19 mouse cellular contexts compared by ENCODE assay signal in the genomic region with DNA sequence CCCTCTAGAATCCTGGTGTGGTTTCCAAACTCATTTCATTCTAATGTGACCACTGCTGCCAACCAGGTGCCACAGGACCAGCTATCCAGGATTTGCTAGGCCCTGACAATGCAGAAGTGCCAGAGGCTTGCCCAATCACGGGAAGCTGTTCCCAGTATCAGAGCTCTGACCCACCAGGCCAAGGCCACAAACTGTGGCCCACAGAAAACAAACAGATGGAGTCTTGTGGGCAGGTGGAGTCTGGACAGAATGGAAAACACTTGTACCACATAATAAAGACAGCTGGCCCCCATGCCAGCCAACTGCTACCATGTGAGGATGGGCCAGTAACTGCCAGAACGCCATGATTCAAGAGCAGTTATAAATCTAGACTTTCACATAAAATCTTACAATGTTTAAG.
A peak's percentile ranks its signal among the peaks of the same experiment; 100 is the strongest.
DNase-seq lines count a peak whose midpoint lies in the region; ATAC-seq and TF ChIP-seq lines count a peak whose summit lies in the region.
"Had no signal": no experiment of that assay in that cellular context is flagged by ENCODE, and none has a peak within 500 bp of the region (broad histone marks: within the 10 kb centered on the region; RNA-seq: fewer than 3 reads in every experiment).

No protein-coding gene starts in this region.

- H3K9ac ChIP-seq in liver, adult 2 months (ENCODE audit: low read depth, low read length): no peak overlapping the region
- no peak overlapping the region for H3K9ac ChIP-seq in liver, postnatal 0 days (replicated peaks)
- no peak overlapping the region for H3K9ac ChIP-seq in forebrain, embryonic 16.5 days (replicated peaks; ENCODE audit: low read depth, low read length)
- H3K9ac ChIP-seq: embryonic facial prominence, embryonic 15.5 days; intestine, embryonic 15.5 days; limb, embryonic 15.5 days; lung, embryonic 14.5 days had no signal

- H3K36me3 ChIP-seq in liver, adult 2 months (ENCODE audit: control insufficient read depth, insufficient read depth, low read length): no peaks in the 10 kb centered on the region
- no peaks in the 10 kb centered on the region for H3K36me3 ChIP-seq in liver, postnatal 0 days (replicated peaks; ENCODE audit: insufficient read depth, low read length)
- H3K36me3 ChIP-seq in forebrain, embryonic 16.5 days (ENCODE audit: control insufficient read depth, insufficient read depth): no peaks in the 10 kb centered on the region
- H3K36me3 ChIP-seq: embryonic facial prominence, embryonic 15.5 days; intestine, embryonic 15.5 days; limb, embryonic 15.5 days had no signal

- no peak for TF ChIP-seq EP300 in liver, postnatal 0 days (IDR thresholded peaks at IDR 0.05; ENCODE audit: low read depth)

- 53% methylated on average over 2 of the region's 2 CpGs for WGBS in liver, adult 2 months
- 68% methylated on average over 2 of the region's 2 CpGs for WGBS in liver, postnatal 0 days (ENCODE audit: insufficient replicate concordance)
- 40% methylated on average over 2 of the region's 2 CpGs for WGBS in forebrain, embryonic 16.5 days
- WGBS in olfactory bulb, adult 2 months: 93% methylated on average over 2 of the region's 2 CpGs

- ATAC-seq in liver, postnatal 0 days: no peak
- peak; percentile 39; the same call in 1 of the 2 replicates for ATAC-seq in forebrain, embryonic 16.5 days
- ATAC-seq: intestine, embryonic 15.5 days had no signal

- H3K27me3 ChIP-seq in liver, adult 2 months (ENCODE audit: control insufficient read depth, insufficient read depth, low read length): no peaks in the 10 kb centered on the region
- H3K27me3 ChIP-seq in liver, postnatal 0 days (ENCODE audit: insufficient read depth, low read length): no peaks in the 10 kb centered on the region
- no peaks in the 10 kb centered on the region for H3K27me3 ChIP-seq in forebrain, embryonic 16.5 days (replicated peaks; ENCODE audit: control insufficient read depth, insufficient read depth, low read length)
- H3K27me3 ChIP-seq: embryonic facial prominence, embryonic 15.5 days; intestine, embryonic 15.5 days; limb, embryonic 15.5 days had no signal

- H3K79me2 ChIP-seq in liver, adult 2 months (ENCODE audit: control insufficient read depth, insufficient read depth, low read length): no peaks in the 10 kb centered on the region

- peaks cover 5% of the 10 kb centered on the region for H3K4me1 ChIP-seq in liver, adult 2 months (ENCODE audit: control insufficient read depth, insufficient read depth, low read length)
- no peaks in the 10 kb centered on the region; the same call in 1 of the 2 replicates for H3K4me1 ChIP-seq in liver, postnatal 0 days (ENCODE audit: insufficient read depth)
- peaks cover 13% of the 10 kb centered on the region for H3K4me1 ChIP-seq in forebrain, embryonic 16.5 days (replicated peaks; ENCODE audit: control insufficient read depth, insufficient read depth, low read length)
- H3K4me1 ChIP-seq in olfactory bulb, adult 2 months (ENCODE audit: control insufficient read depth, insufficient read depth, low read length): peaks cover 8% of the 10 kb centered on the region
- H3K4me1 ChIP-seq: intestine, embryonic 15.5 days had no signal

- TF ChIP-seq CTCF in liver, adult 2 months (IDR thresholded peaks at IDR 0.05; ENCODE audit: low read depth, low read length): no peak
- TF ChIP-seq CTCF in liver, postnatal 0 days (IDR thresholded peaks at IDR 0.05; ENCODE audit: low read depth): no peak
- no peak for TF ChIP-seq CTCF in olfactory bulb, adult 2 months (IDR thresholded peaks at IDR 0.05; ENCODE audit: insufficient read depth, low read depth, low read length)

- DNase-seq in cerebellum, postnatal 10 days: peak; percentile 56 to 72
- DNase-seq in cerebellum, adult 11-12 months: no peak
- DNase-seq in liver, adult 2 months (ENCODE audit: extremely low read depth, low read depth, low spot score): peak; percentile 87
- DNase-seq in liver, postnatal 0 days: no peak
- no peak for DNase-seq in adrenal gland, postnatal 36 days
- DNase-seq: adrenal gland, adult 8-10 months; B cell, adult 2 months; gastrocnemius, postnatal 14 days; heart, postnatal 36 days; lung, embryonic 14.5 days; thymus, postnatal 36 days had no signal

- no peak overlapping the region for H3K4me2 ChIP-seq in liver, postnatal 0 days (ENCODE audit: low read depth, low read length)
- no peak overlapping the region for H3K4me2 ChIP-seq in forebrain, embryonic 16.5 days (ENCODE audit: low read length)
- H3K4me2 ChIP-seq: embryonic facial prominence, embryonic 15.5 days; heart, embryonic 11.5 days; intestine, embryonic 15.5 days; limb, embryonic 15.5 days; lung, embryonic 14.5 days had no signal

- H3K9me3 ChIP-seq in liver, postnatal 0 days (ENCODE audit: low read length): no peaks in the 10 kb centered on the region
- no peaks in the 10 kb centered on the region for H3K9me3 ChIP-seq in forebrain, embryonic 16.5 days (ENCODE audit: control insufficient read depth, low read length)
- H3K9me3 ChIP-seq: embryonic facial prominence, embryonic 15.5 days; intestine, embryonic 15.5 days; limb, embryonic 15.5 days had no signal

- H3K4me3 ChIP-seq in liver, adult 2 months (ENCODE audit: insufficient read depth, low read depth, low read length): no peak overlapping the region
- no peak overlapping the region for H3K4me3 ChIP-seq in liver, postnatal 0 days (ENCODE audit: low read depth, low read length)
- no peak overlapping the region for H3K4me3 ChIP-seq in forebrain, embryonic 16.5 days (replicated peaks; ENCODE audit: low read length)
- H3K4me3 ChIP-seq in olfactory bulb, adult 2 months (ENCODE audit: insufficient read depth, low read depth, low read length): no peak overlapping the region
- H3K4me3 ChIP-seq: embryonic facial prominence, embryonic 15.5 days; intestine, embryonic 15.5 days; limb, embryonic 15.5 days had no signal

- no peak overlapping the region for H3K27ac ChIP-seq in liver, adult 2 months (replicated peaks; ENCODE audit: insufficient read depth, low read depth, low read length)
- no peak overlapping the region for H3K27ac ChIP-seq in liver, postnatal 0 days (ENCODE audit: low read depth)
- H3K27ac ChIP-seq in forebrain, embryonic 16.5 days (ENCODE audit: low read length): peak overlapping the region; percentile 86; the same call in 1 of the 2 replicates
- 0 out of 2 replicates have a peak overlapping the region, but pooled peaks have one; percentile 13 for H3K27ac ChIP-seq in olfactory bulb, adult 2 months (ENCODE audit: insufficient read depth, low read depth, low read length)
- H3K27ac ChIP-seq: embryonic facial prominence, embryonic 15.5 days; intestine, embryonic 15.5 days; kidney, postnatal 0 days; limb, embryonic 15.5 days; macrophage had no signal

- no peak for TF ChIP-seq POLR2A in liver, adult 2 months (IDR thresholded peaks at IDR 0.05; ENCODE audit: extremely low read depth, insufficient read depth, low read length)
- TF ChIP-seq POLR2A in olfactory bulb, adult 2 months (IDR thresholded peaks at IDR 0.05; ENCODE audit: insufficient read depth, low read depth, low read length): no peak

Comparison
In these comparisons a context has a peak if more than half of its experiments do, and no peak if none do; other contexts are left out.
1. DNase-seq: peak in cerebellum, postnatal 10 days (2 of 2) and liver, adult 2 months (single experiment); none in cerebellum, adult 11-12 months (single experiment), liver, postnatal 0 days (single experiment) and adrenal gland, postnatal 36 days (0 of 2).
2. H3K27ac ChIP-seq: peak in forebrain, embryonic 16.5 days (single experiment) and olfactory bulb, adult 2 months (single experiment); none in liver, adult 2 months (single experiment) and liver, postnatal 0 days (single experiment).